Mouse (Mus musculus) ovary, postnatal 14 days (tissue): Measurements from ENCODE around the gene Dennd6b.

Experiments used
- DNase-seq: peaks from one replicate; pipeline ENCODE4 v3.0.0; 2022; ENCODE audit warnings: low spot score

The Dennd6b gene

DNA sequence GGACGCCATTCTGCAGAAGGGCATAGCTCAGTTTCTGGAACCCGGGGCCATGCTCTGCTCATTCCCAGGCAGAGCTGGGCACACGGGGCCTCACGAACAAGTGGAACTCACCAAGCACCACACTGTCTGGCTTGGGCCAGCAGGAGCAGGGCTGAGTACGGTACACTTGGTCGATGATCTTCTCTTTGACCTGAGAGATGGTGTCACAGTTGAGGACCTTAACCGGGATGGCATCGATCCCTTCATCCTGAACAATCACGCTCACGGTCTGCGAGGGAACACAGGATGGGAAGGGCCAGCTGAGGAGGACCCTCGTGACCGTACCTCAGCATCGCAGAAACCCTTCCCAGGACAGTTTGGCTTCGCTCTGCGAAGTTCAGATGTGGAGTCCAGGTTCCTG lies 37.8 kb downstream of the Dennd6b start:
- no peak for DNase-seq

DNA sequence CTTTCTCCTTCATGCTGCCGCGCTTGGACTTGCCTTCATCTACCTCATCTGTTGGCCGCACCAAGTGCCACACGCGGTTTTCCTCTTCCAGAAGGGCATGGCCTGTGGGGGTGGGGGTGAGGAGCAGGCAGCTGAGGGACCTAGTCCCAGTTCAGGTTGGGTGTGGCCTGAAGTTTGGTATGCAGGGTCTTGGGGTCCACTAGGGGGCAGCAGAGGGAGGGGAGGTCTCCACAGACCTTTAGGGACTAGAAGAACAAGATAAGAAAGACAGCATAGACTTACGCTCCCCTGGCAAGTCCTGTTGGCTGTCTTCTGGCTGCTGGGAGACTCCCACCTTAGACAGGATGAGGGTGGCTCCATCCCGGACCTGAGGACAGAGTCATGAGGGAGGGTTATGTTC lies 38.3 kb downstream of the Dennd6b start:
- no peak for DNase-seq

DNA sequence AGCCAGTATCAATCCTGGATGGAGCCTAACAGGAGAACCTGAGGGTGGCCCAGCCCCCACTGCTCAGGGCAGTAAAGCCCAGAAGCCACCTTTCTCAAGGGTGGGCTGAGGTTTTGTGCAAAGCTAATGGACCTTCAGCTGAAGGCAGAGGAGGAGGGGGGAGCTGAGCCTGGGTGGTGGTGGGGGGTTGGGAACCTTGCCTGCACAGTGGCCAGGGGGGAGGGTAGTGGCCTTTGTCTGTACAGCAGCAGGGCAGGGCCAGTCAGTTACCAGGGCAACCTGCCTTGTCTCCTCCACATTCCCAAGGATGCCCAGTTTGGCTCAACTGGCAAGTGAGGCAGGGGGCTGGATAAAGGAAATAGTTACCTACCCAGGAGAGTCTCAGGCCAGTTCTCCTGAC lies 44.0 kb downstream of the Dennd6b start:
- no peak for DNase-seq

DNA sequence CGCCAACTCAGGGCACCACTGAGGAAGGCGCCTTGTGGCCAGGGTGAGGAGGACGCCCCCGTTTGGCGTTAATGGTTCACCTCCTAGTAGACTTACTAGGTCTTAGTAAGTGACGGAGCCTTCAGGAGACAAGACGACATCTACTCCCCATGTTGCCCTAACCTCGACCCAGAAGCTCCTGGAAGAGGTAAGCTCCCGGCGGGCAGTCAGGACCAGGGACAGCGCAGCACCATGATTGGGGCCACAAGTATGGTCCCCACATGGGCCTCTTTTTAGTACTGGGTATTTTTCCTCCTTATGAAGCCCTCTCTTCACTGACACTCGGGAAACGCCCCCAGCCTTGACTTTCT lies 46.3 kb downstream of the Dennd6b start:
- no peak for DNase-seq

DNA sequence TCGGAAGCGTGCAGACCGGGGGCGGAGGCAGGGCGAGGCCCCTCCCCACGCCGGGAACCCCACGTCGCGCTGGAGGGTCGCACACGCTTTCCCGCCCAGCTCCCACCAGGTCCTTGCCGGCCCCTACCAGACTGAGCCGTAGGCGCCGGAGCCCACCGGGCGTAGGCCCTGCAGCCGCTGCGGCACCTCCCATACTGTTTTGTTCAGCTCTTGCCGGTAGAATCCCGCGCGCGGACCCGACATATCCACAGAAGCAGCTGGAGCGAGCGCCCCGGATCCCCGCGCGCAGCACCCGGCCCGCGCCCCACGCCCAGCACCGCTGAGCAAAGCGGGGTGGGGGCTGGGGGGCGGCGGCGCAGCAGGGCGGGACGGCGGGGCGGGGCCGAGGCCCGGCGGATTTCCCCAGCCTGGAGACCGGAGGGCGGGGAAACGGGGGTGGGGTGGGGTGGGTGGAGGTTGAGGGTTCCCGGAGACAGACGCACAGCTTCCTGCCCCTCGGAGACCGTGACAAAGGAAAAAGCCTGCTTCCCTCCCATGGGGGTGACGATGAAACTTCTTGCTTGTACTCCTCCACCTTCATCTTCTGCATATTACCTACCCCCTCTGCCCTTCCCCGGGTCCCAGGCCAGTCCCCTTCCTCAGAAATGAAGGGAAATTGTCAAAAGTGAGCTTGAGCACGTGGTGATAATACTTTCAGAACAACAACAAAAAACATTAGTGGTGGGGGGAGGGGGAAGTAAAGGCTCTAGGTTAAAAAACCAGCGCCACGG lies 46.8 kb downstream of the Dennd6b start, which contains the start of gene Mapk11:
Gene Mapk11, minus strand, starts transcription at position 358 of the 770 bp plus-strand sequence.
- no peak for DNase-seq

DNA sequence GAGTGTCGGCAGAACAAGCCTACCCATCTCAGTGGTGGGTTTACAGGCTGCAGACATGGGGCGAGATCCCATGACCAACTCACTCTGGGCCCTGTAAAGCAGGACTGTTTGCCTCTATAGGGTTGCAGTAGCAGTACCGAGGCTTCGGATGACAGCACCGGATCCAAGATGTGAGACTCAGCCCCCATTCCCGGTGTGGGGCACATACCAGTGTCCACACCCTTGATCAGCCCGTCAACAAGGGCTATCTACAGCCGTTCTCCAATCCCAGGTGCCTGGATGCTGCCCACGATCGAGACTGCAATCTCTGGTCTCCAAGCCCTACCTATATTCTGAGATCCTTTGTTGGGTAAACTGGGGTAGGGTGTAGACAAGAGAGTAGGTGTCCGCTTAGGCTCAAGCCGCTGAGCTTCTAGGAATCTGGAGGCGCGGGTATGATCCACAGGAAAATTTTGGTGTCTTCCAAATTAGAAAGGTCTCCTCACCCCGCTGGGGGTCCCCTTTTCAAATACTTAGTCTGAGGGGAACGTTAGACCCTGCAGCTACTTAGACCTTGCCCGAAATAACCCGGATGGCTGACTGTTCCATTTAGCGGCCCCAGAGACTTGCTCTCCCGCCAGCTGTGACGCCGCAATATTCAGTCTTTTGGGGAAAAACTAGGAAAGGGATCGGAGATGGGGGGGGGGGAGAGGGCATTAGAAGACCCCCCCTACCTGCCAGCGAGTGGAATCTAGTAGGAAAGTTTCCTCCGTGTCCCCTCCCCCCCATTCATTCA lies 47.6 kb downstream of the Dennd6b start:
- DNase-seq: no peak

DNA sequence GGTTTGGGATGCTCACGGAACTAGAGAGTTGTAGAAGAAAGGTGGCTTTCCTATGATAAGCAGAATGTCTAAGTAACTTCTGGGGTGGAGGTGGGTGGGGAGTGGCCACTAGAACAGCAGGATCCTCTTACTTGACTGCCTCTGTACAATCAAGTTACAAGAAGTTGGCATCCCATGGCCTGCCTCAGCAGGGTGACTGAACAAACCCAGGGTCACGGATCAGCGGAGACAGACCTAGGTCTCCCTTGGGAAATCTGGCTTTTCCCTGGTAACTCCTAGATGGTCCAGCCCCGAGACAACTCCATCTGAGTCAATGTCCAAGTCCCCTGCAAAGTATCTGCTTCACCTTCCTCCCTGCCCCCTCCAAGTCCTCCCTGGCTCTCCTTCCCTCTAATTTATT lies 48.4 kb downstream of the Dennd6b start:
- DNase-seq: no peak

DNA sequence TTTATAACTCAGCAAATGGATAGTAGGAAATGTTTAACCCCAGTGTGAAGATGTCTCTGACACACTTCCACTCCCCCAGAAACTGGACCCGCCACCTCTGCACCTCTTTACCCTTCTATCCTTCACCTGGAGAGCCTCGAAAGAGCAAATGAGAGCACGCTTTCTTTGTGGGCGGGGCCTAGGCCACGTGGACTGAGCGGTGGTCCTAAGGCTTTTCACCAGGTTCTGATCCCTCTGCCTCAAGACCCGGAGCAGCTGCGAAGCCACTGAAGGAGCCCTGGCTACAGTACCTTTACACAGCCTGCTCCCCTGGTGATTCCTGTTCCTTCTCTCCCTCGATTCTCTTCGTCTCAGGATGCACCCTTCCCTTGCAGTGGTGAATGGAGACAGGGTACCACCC lies 48.8 kb downstream of the Dennd6b start:
- no peak for DNase-seq

DNA sequence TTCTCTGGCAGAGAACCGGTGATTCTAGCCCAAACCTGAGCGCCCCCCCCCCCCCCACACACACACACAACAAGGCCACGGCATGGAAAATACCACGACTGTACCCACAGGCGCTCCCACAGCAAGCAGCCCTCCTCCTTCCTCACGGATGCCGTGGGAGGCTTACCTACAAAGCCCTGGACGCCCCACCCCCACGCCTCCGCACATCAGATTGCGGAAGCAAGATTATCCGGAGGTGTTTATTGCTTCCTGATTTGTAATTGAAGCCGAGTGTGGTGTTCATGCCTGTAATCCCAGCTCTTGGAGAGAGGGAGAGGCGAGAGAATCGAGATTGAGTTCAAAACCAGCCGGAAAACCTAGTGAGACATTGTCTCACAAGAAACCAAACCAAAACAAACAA lies 49.3 kb downstream of the Dennd6b start:
- no peak for DNase-seq

DNA sequence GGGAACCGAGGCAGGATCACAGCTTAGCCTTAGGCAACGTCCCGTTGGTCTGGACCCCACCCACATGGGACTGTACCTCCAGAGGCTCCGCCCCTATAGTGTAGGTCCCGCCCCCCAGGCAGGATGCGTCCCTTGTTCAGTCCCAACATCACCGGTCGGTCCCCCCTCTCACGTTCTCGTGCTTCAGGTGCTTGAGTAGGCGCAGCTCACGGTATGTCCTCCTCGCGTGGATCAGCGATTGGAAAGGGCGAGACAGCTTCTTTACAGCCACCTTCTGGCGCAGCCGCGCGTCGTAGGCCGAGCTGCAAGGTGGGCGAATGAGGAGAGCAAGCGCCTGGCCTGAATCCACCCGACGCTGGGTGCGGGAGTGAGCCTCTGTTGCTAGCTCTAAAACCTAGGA lies 49.8 kb downstream of the Dennd6b start:
- no peak for DNase-seq

DNA sequence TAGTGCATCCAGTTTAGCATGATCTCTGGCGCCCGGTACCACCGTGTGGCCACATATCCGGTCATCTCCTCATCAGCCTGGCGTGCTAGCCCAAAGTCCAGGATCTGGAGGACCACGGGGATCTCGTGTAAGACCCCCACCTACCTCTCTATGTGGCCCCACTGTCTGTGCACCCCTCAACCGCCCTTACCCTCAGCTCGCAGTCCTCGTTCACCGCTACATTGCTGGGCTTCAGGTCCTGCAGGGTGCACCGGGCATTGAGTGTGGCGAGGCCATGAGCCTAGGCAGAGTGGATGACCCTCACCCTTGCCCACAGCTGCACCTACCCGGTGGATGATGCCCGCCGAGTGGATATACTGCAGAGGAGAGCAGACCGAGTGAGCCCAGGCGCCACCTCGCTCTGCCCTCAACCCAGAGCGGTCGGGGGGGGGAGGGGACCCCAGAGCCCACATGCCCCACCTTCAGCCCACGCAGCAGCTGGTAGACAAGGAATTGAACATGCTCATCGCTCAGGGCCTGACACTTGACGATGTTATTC lies 50.4 kb downstream of the Dennd6b start:
- DNase-seq: no peak

DNA sequence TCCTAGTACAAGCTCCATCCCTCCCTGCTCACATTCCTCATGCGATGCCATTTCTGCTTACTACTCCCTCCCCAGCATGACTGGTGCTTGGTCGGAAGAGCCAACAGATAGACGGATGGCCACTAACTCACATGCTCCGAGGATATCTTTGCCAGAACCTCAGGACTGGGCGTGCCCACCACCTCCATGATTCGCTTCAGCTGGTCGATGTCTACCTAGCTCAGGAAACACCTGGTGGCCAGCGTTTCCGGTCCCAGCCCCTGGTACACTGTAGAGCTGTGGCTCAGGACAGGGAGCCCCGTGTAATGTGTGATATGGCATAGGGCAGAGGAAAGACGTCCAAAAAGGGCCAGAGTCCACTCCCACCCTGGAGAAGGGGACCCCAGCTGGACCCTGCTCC lies 51.3 kb downstream of the Dennd6b start:
- DNase-seq: no peak

DNA sequence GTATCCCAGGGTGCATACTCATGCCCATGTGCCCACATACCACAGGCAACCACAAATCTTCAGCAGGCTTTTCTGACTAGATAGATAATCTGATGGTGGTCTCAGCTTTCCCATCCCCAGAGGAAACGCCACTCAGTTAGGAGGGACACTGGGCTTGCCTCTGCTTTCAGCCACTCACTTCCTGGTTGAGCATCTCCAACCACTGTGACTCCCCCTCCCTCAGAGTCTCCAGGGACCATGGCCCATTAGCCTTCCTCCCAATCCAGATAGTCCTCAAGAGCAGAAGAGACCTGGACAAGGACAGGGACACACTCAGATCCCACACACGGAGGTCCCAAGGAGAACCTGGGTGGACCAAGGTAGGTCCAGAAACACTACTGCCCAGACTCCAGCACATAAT lies 53.2 kb downstream of the Dennd6b start:
- DNase-seq: no peak

DNA sequence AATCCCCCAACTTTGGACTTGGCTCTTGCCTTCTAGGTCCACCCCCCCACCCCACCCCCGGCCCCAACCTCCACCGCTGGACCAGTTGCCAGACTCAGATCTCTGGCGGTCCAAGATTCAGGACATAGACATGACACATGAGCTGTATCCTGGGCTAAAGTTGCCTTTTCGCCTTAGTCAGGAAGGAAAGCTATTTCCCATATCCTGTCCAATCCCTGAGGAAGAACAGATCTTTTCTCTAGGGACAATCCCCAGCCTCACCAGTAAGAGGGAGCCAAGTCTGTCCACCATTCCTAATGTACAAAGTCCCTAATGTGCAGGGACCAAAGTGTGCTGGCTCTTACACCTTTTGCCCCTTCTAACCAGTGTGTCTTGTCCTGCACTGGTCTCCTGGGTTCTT lies 54.4 kb downstream of the Dennd6b start:
- DNase-seq: no peak

DNA sequence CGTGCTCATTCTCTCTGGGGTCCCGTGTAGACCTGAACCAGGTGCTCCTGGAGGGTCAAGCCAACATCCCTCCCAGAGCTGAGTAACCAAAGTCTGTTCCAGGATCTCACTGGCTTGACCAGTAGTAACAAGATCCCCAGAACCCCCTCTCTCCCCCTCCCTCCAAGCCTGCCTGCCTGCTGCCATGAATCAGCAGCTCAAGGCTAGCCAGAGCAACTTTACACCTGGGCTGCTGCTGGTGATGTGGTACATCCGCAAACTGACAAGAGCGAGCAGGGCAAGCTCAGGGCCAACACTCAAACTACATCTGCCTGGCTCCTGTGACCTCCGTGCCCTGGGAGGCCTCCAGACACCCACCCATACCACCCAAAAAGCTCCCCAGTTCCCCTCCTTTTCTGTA lies 54.9 kb downstream of the Dennd6b start:
- no peak for DNase-seq

DNA sequence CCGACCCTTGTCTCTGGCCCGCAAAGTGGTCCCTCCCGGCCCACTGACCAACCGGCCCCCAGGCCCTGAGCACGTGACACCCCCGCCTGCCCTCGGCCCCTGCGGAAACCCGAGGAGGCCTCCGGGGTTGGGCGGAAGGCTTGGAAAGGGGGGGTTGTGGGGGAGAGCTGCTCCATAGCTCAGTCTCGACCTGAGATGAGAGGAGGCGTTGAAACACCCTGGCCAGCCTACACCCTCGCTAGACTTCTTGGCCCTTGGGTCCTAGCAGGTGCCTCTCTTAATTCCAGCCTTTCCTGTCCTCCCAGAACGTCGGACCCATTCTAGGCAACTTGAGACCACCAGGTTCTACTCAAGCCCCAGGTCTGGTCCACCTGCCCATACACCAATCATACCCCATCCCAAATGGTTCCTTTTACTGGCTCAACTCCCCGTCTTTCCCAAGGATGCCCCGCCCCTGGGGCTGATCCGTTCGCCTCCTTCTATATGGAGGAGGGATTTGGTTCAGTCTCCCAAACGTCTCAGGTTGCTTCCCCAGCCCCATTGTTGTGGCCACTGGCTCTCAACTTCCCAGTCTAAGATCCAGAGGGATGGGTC lies 55.5 kb downstream of the Dennd6b start, which contains the start of gene Mapk12:
Gene Mapk12, minus strand, starts transcription at position 45 of the 594 bp plus-strand sequence.
- no peak for DNase-seq

DNA sequence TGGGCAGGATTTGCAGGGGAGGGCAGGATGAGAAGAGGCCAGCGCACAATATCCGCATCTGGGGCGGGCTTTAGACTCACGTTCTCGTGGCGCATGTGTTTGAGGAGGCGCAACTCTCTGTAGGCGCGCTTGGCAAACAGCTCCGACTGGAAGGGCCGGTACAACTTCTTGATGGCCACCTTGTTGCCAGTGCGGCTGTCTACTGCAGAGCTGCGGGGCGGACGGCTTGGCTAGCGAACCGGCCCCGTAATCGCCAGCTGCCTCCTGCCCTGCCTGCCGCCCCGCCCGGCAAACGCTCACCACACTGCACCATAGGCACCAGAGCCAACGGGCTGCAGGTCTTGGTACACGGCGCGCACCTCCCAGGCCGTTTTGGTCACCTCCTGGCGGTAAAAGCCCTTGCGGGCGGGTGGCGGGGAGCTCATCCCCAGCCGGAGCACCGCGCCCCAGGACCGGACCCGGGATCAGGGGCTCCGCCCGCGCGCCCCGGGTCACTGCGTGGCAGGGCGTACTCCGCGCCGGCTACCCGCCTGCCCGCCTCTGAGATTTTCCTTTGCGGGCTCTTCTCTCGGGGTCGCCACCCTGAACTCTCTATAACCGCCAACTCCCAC lies 56.1 kb downstream of the Dennd6b start:
- DNase-seq: no peak

DNA sequence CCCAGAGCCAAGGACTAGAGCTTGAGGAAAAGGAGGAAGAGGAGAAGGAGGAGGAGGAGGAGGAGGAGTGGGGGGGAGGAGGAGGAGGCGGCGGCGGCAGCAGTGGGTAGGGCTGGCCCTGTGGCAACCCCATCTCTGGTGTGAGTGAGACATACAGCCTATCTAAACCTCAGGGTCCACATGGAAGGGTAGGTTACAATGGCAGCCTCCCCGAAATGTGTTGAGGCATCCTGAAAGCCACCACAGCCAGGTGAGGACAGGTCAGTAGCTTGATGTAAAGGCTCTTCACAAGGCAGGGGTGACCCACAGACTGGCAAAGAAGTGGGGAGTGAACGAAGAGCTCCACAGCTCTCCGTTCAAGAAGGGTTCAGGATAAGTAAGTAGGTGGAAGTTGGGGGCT lies 57.8 kb downstream of the Dennd6b start:
- DNase-seq: no peak

DNA sequence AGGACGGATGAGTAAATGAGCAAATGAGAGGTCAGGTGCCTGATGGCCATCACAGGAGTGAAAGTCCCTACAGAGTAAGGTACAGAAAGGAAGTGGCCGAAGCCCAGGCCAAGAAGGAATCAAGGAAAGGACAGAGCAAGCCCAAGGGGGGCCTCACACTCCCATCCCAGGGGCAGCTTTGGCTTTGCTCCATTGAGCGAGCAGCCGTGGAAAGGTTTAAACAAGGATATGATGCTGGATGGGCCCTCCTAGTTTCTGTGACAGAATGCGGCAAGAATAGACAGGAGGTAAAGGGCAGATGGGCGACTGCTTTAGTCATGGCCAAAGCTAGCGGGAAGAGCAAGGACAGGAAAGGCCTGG lies 58.3 kb downstream of the Dennd6b start:
- DNase-seq: no peak

DNA sequence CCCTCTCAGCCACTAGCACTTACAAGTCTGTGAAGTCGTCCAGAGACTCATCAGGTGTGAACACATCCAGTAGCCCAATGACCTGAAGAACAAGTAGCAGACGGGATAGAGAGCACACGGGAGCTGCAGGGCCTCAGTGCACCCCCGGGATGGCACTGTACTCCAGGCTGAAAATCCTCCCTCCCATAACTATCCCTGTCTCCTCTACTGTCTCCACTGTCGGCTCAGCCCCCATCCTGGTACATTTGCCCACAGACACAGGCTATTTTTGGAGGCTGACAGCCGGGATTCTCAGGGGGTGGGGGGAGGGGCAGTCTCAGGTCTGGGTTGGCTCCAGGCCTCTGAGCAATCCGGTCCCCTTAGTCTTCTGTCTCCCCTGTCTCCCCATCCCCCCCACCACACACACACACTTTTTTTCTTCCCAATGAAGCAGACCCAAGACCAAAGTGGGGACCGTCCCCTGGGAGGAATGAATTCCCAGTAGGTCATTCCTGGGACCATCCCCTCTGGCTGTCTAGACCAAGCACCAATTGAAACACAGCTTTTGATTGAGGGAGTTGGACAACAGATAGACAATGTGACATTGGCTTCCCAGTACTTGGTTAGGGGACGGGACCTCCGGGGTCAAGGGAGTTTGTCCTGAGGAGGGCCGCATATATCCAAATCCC lies 58.8 kb downstream of the Dennd6b start:
- DNase-seq: no peak

DNA sequence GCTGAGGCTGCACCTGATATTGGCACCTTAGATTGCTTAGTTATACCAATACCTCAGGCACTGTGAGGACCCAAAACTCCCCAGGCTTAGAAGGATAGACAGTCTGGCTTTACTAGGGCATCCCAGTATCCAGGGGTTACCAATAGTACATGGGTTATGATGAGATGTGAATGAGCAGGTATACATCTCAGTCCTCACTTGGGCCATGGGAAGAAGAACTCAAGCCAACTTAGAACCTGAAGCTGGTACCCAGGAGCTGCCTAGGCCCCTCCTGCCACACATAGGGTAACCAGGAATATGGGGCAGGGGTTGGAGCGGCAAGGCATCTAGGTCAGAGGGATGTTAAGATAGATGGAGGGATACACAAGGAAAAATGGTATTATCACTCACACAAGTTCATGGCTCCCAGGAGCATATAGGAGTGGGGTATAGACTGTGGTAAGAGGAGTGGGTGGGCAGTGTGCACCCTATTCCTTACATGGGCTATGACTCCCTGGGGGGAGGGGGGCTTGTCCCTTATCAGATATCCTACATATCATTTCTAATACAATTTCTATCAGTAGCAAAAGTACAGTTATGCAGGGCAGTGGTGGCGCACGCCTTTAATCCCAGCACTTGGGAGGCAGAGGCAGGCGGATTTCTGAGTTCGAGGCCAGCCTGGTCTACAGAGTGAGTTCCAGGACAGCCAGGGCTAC lies 59.7 kb downstream of the Dennd6b start:
- no peak for DNase-seq
